Mouse (Mus musculus) gonadal fat pad, adult 2 months (tissue): ENCODE measurements around the gene Man2b2. TPM values are rescaled to one million over a fixed set of nuclear protein-coding genes. Genes with fewer than 3 reads are reported as not detected.

Source experiments
- DNase-seq: peaks from one replicate; pipeline ENCODE4 v3.0.0-alpha.2; 2012; ENCODE audit warnings: low read depth
- polyA plus RNA-seq: library from polyadenylated mRNA; depleted of rRNA; stranded (reverse); fragments of >200 nt; gene quantifications from 2 replicates; pipeline ENCODE4 v1.2.3, GENCODE M21; 2012; rRNA removed

The Man2b2 gene
- polyA plus RNA-seq, 1 experiment: 66.0 TPM

DNA sequence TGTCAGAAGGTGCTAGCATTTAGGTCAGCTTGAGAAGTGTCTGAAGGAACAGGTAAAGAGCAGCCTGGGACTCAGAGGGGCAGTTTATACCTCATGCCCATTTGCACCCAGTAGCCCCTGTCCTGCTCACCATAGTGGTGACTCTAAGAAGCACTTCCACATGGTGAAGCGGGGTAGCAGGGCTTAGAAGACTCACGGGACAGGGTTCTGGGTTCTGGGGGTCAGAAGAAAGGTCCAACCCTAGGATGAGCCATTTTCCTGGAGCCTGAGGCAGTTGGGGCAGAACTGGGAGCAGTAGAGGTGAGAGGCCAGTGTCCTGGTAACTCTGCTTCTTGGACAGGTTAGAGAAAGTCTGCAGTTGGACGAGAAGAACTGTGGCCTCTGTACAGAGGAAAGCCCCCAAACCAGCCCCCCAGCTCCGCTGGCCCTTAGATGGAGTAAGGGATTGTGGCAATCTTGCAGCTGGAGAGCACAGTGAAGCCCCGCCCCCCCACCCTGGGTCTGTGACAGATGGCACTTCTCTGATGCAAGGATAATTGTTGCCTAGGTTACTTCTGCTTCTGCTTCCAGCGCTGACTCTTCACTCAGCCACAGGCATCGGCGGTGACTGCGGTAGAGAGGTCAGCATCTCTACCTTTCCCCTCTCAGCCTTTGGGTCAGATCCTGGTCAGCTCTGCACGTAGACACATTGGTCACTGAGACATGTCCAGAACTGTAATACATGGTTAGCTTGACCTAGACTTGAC lies 63.3 kb downstream of the Man2b2 start:
- DNase-seq: no peak

DNA sequence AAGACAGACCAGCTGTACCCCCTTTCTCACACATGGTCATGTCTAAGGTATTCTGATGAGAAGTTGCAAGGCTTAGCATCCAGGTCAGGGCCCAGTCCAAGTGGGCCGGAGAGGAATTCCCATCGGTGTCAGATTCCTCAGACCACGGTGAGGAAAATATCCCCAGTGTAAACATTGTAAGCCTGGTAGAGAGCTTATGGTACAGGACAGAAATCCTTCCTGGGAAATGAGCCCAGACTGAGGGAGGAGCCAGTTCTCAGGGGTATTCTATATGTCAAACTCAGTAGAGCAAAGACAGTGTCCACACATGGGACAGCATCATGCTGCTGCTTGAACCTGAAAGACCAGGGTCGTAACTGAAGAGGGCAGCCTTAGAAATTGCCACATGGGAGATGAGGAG lies 70.6 kb downstream of the Man2b2 start:
- DNase-seq: no peak

DNA sequence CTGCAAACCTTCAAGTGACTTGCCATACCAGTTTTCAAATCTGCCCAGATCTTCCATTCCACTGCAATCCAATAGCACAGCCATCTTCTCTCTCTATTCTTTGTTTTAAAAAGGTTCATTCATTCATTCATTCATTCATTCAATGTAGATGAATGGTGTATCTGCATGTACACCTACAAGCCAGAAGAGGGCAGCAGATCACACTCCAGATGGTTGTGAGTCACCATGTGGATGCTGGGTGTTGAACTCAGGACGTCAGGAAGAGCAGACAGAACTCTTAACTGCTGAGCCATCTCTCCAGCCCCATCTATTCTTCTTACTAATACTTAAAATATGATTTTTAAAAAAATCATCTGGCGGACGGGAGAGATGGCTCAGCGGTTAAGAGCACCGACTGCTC lies 73.4 kb downstream of the Man2b2 start:
- DNase-seq: no peak

Other genes starting within 250 kb of the Man2b2 start
- gene Tbc1d14, start 237.4 kb downstream of the Man2b2 start, polyA plus RNA-seq: 55.4 and 55.6 TPM in 2 replicates
- gene D5Ertd579e, start 134.6 kb downstream of the Man2b2 start, polyA plus RNA-seq: 34.1 and 45.9 TPM in 2 replicates
- gene Bloc1s4, start 82.0 kb downstream of the Man2b2 start, polyA plus RNA-seq: 21.7 and 24.5 TPM in 2 replicates
- gene Mrfap1, start 33.9 kb downstream of the Man2b2 start, polyA plus RNA-seq: 102 and 163 TPM in 2 replicates
- gene Ppp2r2c, start 37.9 kb upstream of the Man2b2 start, polyA plus RNA-seq: 1.1 and 1.9 TPM in 2 replicates
- 26.5 and 41.3 TPM in 2 replicates for gene Wfs1, start 158.6 kb upstream of the Man2b2 start, polyA plus RNA-seq